Mouse (Mus musculus): ENCODE results near the gene Myo18b. TPM values are rescaled to one million over a fixed set of nuclear protein-coding genes. Genes with fewer than 3 reads are reported as not detected.

Myo18b gene
- polyA plus RNA-seq, 1 experiment from 2014 or later, result 0.08 TPM

GRCm38 (mm10) chr5:112841850-112842249 lies 54.3 kb downstream of the Myo18b start:
- Histone ChIP-seq H3K4me3 (no peak overlapping the region), H3K4me2 (no peak overlapping the region), H3K4me1 (no peaks in the 10 kb centered on the region), H3K27ac (no peak overlapping the region), H3K9ac (no peak overlapping the region), H3K36me3 (no peaks in the 10 kb centered on the region), H3K27me3 (replicated peaks) (peaks cover under 1% of the 10 kb centered on the region; the same call in 1 of the 2 replicates), H3K9me3 (replicated peaks) (no peaks in the 10 kb centered on the region)
- no peak for ATAC-seq
- 52% methylated on average over 6 of the region's 6 CpGs for WGBS (ENCODE audit: insufficient replicate concordance)

GRCm38 (mm10) chr5:112834896-112835295 lies 61.3 kb downstream of the Myo18b start:
- Histone ChIP-seq H3K9ac (no peak overlapping the region), H3K36me3 (no peaks in the 10 kb centered on the region), H3K4me3 (no peak overlapping the region), H3K27me3 (replicated peaks) (no peaks in the 10 kb centered on the region), H3K4me1 (no peaks in the 10 kb centered on the region), H3K9me3 (replicated peaks) (no peaks in the 10 kb centered on the region), H3K27ac (no peak overlapping the region), H3K4me2 (no peak overlapping the region)
- ATAC-seq, result no peak

- no peak for ATAC-seq
- no peak overlapping the region for H3K4me3 ChIP-seq
- 73% methylated on average over 11 of the region's 11 CpGs for WGBS (ENCODE audit: insufficient replicate concordance)
- H3K36me3 ChIP-seq, result no peaks in the 10 kb centered on the region
- no peak overlapping the region for H3K4me2 ChIP-seq
- H3K4me1 ChIP-seq, result no peaks in the 10 kb centered on the region
- no peaks in the 10 kb centered on the region for H3K9me3 ChIP-seq (replicated peaks)
- no peak overlapping the region for H3K27ac ChIP-seq
- no peak overlapping the region for H3K9ac ChIP-seq
- no peaks in the 10 kb centered on the region for H3K27me3 ChIP-seq (replicated peaks)
Observed at GRCm38 (mm10) chr5:112833866-112834265, 62.3 kb downstream of the Myo18b start.

GRCm38 (mm10) chr5:112825091-112825794 lies 70.9 kb downstream of the Myo18b start:
- H3K9me3 ChIP-seq (replicated peaks), result no peaks in the 10 kb centered on the region
- no peak for ATAC-seq
- H3K9ac ChIP-seq, result no peak overlapping the region
- H3K36me3 ChIP-seq, result no peaks in the 10 kb centered on the region
- no peak overlapping the region for H3K4me3 ChIP-seq
- H3K4me1 ChIP-seq, result no peaks in the 10 kb centered on the region
- H3K27me3 ChIP-seq (replicated peaks), result no peaks in the 10 kb centered on the region
- 60% methylated on average over 12 of the region's 12 CpGs for WGBS (ENCODE audit: insufficient replicate concordance)
- H3K4me2 ChIP-seq, result no peak overlapping the region
- no peak overlapping the region for H3K27ac ChIP-seq

GRCm38 (mm10) chr5:112824376-112824775 lies 71.8 kb downstream of the Myo18b start:
- Histone ChIP-seq H3K27ac (no peak overlapping the region), H3K4me2 (no peak overlapping the region), H3K4me3 (no peak overlapping the region), H3K9ac (no peak overlapping the region), H3K4me1 (no peaks in the 10 kb centered on the region), H3K36me3 (no peaks in the 10 kb centered on the region), H3K9me3 (replicated peaks) (no peaks in the 10 kb centered on the region), H3K27me3 (replicated peaks) (no peaks in the 10 kb centered on the region)
- 39% methylated on average over 13 of the region's 13 CpGs for WGBS (ENCODE audit: insufficient replicate concordance)
- no peak for ATAC-seq

GRCm38 (mm10) chr5:112822426-112822825 lies 73.7 kb downstream of the Myo18b start:
- Histone ChIP-seq H3K4me2 (no peak overlapping the region), H3K4me1 (no peaks in the 10 kb centered on the region), H3K27ac (no peak overlapping the region), H3K9ac (no peak overlapping the region), H3K4me3 (no peak overlapping the region), H3K27me3 (replicated peaks) (no peaks in the 10 kb centered on the region), H3K9me3 (replicated peaks) (no peaks in the 10 kb centered on the region), H3K36me3 (no peaks in the 10 kb centered on the region)
- ATAC-seq, result no peak
- WGBS (ENCODE audit: insufficient replicate concordance), result 53% methylated on average over 3 of the region's 3 CpGs

GRCm38 (mm10) chr5:112815051-112815450 lies 81.1 kb downstream of the Myo18b start:
- Histone ChIP-seq H3K4me3 (no peak overlapping the region), H3K36me3 (no peaks in the 10 kb centered on the region), H3K9ac (no peak overlapping the region), H3K27ac (no peak overlapping the region), H3K27me3 (replicated peaks) (no peaks in the 10 kb centered on the region), H3K4me1 (no peaks in the 10 kb centered on the region), H3K4me2 (no peak overlapping the region), H3K9me3 (replicated peaks) (0 out of 2 replicates have a peak, but pooled peaks cover 2% of the 10 kb centered on the region)
- ATAC-seq, result no peak
- 66% methylated on average over 7 of the region's 7 CpGs for WGBS (ENCODE audit: insufficient replicate concordance)

GRCm38 (mm10) chr5:112807629-112808028 lies 88.5 kb downstream of the Myo18b start:
- Histone ChIP-seq H3K9me3 (replicated peaks) (0 out of 2 replicates have a peak, but pooled peaks cover 8% of the 10 kb centered on the region), H3K9ac (no peak overlapping the region), H3K4me1 (no peaks in the 10 kb centered on the region), H3K27me3 (replicated peaks) (no peaks in the 10 kb centered on the region), H3K4me3 (no peak overlapping the region), H3K36me3 (no peaks in the 10 kb centered on the region), H3K4me2 (no peak overlapping the region), H3K27ac (no peak overlapping the region)
- no peak for ATAC-seq
- WGBS (ENCODE audit: insufficient replicate concordance), result 66% methylated on average over 4 of the region's 4 CpGs

- H3K4me3 ChIP-seq, result no peak overlapping the region
- H3K9me3 ChIP-seq (replicated peaks), result no peaks in the 10 kb centered on the region
- no peaks in the 10 kb centered on the region for H3K27me3 ChIP-seq (replicated peaks)
- no peaks in the 10 kb centered on the region for H3K4me1 ChIP-seq
- H3K4me2 ChIP-seq, result no peak overlapping the region
- no peak overlapping the region for H3K27ac ChIP-seq
- WGBS (ENCODE audit: insufficient replicate concordance), result 71% methylated on average over 7 of the region's 7 CpGs
- no peak overlapping the region for H3K9ac ChIP-seq
- no peak for ATAC-seq
- H3K36me3 ChIP-seq, result no peaks in the 10 kb centered on the region
Observed at GRCm38 (mm10) chr5:112796086-112796485, 100.1 kb downstream of the Myo18b start.

GRCm38 (mm10) chr5:112791792-112792780 lies 104.1 kb downstream of the Myo18b start:
- Histone ChIP-seq H3K27ac (no peak overlapping the region), H3K4me1 (no peaks in the 10 kb centered on the region), H3K4me3 (no peak overlapping the region), H3K9me3 (replicated peaks) (0 out of 2 replicates have a peak, but pooled peaks cover 3% of the 10 kb centered on the region), H3K27me3 (replicated peaks) (no peaks in the 10 kb centered on the region), H3K4me2 (no peak overlapping the region), H3K9ac (no peak overlapping the region), H3K36me3 (no peaks in the 10 kb centered on the region)
- 55% methylated on average over 15 of the region's 15 CpGs for WGBS (ENCODE audit: insufficient replicate concordance)
- no peak for ATAC-seq

- ATAC-seq, result no peak
- Histone ChIP-seq H3K4me1 (no peaks in the 10 kb centered on the region), H3K4me2 (no peak overlapping the region), H3K27ac (no peak overlapping the region), H3K36me3 (no peaks in the 10 kb centered on the region), H3K27me3 (replicated peaks) (no peaks in the 10 kb centered on the region), H3K4me3 (no peak overlapping the region), H3K9me3 (replicated peaks) (0 out of 2 replicates have a peak, but pooled peaks cover 6% of the 10 kb centered on the region), H3K9ac (no peak overlapping the region)
- 64% methylated on average over 4 of the region's 4 CpGs for WGBS (ENCODE audit: insufficient replicate concordance)
Observed at GRCm38 (mm10) chr5:112790376-112791111, 105.6 kb downstream of the Myo18b start.
